Mouse (Mus musculus): Measurements from ENCODE around the gene Htra3. TPM values are rescaled to one million over a fixed set of nuclear protein-coding genes. Genes with fewer than 3 reads are reported as not detected.

The Htra3 gene
- polyA plus RNA-seq, 1 experiment from 2014 or later: 4.7 TPM

DNA sequence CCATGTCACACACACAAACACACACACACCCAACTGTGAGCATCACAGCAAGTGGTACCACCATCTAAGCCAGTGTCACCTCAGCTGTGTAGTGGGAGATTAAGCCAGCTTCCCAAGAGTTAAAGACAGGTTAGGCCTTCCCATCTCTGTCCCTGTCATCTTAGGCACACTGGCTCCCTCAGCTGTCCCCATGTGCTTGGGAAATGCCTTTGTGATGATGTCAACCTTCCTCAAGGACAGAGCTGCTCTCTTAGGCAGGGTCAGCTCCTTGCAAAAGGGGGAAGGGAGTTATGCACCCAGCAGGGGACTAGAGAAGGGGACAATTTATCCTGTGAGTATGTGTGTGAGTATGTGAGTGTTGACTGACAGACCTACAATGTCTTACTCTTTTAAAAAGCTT lies 9.8 kb upstream of the Htra3 start:
- no peak for ATAC-seq (ENCODE audit: low FRiP score)
- no peak overlapping the region for H3K4me2 ChIP-seq (replicated peaks; ENCODE audit: low read depth, low read length)

DNA sequence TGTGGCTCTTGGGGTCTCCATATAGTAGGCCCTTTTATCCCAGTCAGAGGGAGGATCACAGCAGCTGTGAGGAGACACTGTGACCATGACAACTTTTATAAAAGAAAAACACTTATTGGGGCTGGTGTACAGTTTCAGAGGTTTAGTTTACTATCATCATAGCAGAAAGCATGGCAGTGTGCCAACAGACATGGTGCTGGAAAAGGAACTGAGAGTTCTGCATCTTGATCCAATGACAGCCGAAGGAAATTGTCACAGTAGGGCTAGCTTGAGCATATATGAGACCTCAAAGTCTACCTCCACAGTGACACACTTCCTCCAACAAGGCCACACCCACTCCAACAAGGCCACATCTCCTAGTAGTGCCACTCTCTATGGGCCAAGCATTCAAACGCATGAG lies 9.3 kb upstream of the Htra3 start:
- Histone ChIP-seq H3K27ac (ENCODE audit: low read depth, low read length) (no peak overlapping the region), H3K9ac (ENCODE audit: low read depth, low read length) (no peak overlapping the region), H3K4me3 (ENCODE audit: low read depth, low read length) (no peak overlapping the region), H3K27me3 (ENCODE audit: control insufficient read depth, insufficient read depth, low read length) (no peaks in the 10 kb centered on the region), H3K4me1 (replicated peaks; ENCODE audit: control insufficient read depth, insufficient read depth, low read length) (no peaks in the 10 kb centered on the region; the same call in 1 of the 2 replicates), H3K9me3 (ENCODE audit: control insufficient read depth, low read length) (no peaks in the 10 kb centered on the region), H3K36me3 (ENCODE audit: control insufficient read depth, insufficient read depth, low read length) (no peaks in the 10 kb centered on the region), H3K4me2 (replicated peaks; ENCODE audit: low read depth, low read length) (no peak overlapping the region)
- no peak for DNase-seq (ENCODE audit: low spot score)
- 91% methylated on average over 2 of the region's 2 CpGs for WGBS
- no peak for ATAC-seq (ENCODE audit: low FRiP score)

More for the DNA sequence above, 9.8 kb upstream of the Htra3 start:
- Histone ChIP-seq H3K27me3 (ENCODE audit: control insufficient read depth, insufficient read depth, low read length) (no peaks in the 10 kb centered on the region), H3K9ac (ENCODE audit: low read depth, low read length) (no peak overlapping the region), H3K9me3 (ENCODE audit: control insufficient read depth, low read length) (no peaks in the 10 kb centered on the region), H3K36me3 (ENCODE audit: control insufficient read depth, insufficient read depth, low read length) (no peaks in the 10 kb centered on the region), H3K4me1 (replicated peaks; ENCODE audit: control insufficient read depth, insufficient read depth, low read length) (no peaks in the 10 kb centered on the region; the same call in 1 of the 2 replicates), H3K27ac (ENCODE audit: low read depth, low read length) (no peak overlapping the region), H3K4me3 (ENCODE audit: low read depth, low read length) (no peak overlapping the region)
- no peak for DNase-seq (ENCODE audit: low spot score)

DNA sequence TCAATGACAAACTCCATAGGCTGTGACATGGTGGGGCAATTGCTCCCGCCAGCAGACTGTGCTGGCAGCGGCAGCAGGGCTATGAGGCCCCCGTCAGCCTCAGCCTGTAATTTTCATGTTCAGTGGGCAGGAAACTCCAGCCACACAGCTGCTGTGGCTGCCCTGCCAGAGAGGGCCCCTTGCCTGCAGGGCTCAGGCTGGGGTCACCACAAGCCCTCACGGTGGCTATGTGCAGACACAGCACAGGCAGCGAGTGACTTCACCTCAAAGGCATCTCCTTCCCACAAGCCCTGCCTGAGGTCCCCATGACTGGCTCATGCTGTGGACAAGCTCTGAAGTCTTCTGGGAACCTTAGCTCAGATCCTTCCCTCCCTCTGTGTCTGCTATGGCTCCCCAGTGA lies 7.5 kb upstream of the Htra3 start:
- 56% methylated on average over 5 of the region's 5 CpGs for WGBS
- DNase-seq (ENCODE audit: low spot score): no peak
- no peak overlapping the region for H3K27ac ChIP-seq (ENCODE audit: low read depth, low read length)

DNA sequence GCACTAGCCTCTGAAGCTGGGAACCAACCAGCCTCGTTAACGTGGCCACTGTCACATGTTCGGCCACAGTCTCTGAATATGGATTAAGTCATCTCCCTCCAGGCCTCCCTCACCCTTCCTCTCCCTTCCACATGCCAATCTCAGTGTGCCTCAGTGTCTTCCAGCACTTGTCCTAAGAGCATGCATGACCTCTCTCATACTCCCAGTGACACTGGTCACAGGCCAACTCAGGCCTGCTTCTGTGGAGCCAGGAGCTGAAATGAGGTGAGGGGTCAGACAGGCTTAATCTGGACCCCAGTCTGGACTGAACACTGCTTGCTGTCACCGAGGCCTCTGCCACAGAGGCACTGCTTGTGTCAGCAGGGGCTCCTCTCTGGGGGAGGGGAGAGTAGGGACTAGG lies 6.8 kb upstream of the Htra3 start:
- DNase-seq (ENCODE audit: low spot score) (no peak), ATAC-seq (ENCODE audit: low FRiP score) (no peak)
- Histone ChIP-seq H3K4me1 (replicated peaks; ENCODE audit: control insufficient read depth, insufficient read depth, low read length) (no peaks in the 10 kb centered on the region; the same call in 1 of the 2 replicates), H3K4me2 (replicated peaks; ENCODE audit: low read depth, low read length) (no peak overlapping the region), H3K27me3 (ENCODE audit: control insufficient read depth, insufficient read depth, low read length) (no peaks in the 10 kb centered on the region), H3K9ac (ENCODE audit: low read depth, low read length) (no peak overlapping the region), H3K27ac (ENCODE audit: low read depth, low read length) (no peak overlapping the region), H3K4me3 (ENCODE audit: low read depth, low read length) (no peak overlapping the region), H3K36me3 (ENCODE audit: control insufficient read depth, insufficient read depth, low read length) (no peaks in the 10 kb centered on the region), H3K9me3 (ENCODE audit: control insufficient read depth, low read length) (no peaks in the 10 kb centered on the region)
- WGBS: 65% methylated on average over 4 of the region's 4 CpGs

More for the DNA sequence above, 7.5 kb upstream of the Htra3 start:
- Histone ChIP-seq H3K9me3 (ENCODE audit: control insufficient read depth, low read length) (no peaks in the 10 kb centered on the region), H3K27me3 (ENCODE audit: control insufficient read depth, insufficient read depth, low read length) (no peaks in the 10 kb centered on the region), H3K4me3 (ENCODE audit: low read depth, low read length) (no peak overlapping the region), H3K4me1 (replicated peaks; ENCODE audit: control insufficient read depth, insufficient read depth, low read length) (no peaks in the 10 kb centered on the region; the same call in 1 of the 2 replicates), H3K36me3 (ENCODE audit: control insufficient read depth, insufficient read depth, low read length) (no peaks in the 10 kb centered on the region), H3K4me2 (replicated peaks; ENCODE audit: low read depth, low read length) (no peak overlapping the region), H3K9ac (ENCODE audit: low read depth, low read length) (no peak overlapping the region)
- no peak for ATAC-seq (ENCODE audit: low FRiP score)

DNA sequence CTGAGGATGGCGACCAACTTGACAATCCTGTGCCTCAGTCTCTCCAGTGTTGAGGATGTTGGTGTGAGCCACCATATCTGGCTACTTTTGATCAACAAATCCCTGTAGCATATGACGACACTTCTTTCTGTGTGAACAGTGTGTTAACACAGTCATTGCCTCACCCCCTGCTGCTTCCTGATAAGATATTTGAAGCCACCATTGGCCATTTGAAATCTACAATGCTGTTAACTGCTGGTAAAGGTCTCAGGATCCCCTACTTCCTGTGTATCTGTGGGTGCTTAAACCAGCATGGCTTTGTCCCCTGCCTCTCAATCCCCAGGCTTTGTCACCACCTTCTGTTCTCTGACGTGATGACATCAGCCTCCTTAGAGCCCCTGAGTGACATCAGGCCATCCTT lies 5.5 kb upstream of the Htra3 start:
- no peak overlapping the region for H3K4me3 ChIP-seq (ENCODE audit: low read depth, low read length)
- H3K9me3 ChIP-seq (ENCODE audit: control insufficient read depth, low read length): no peaks in the 10 kb centered on the region
- WGBS: 69% methylated on average over 3 of the region's 3 CpGs
- no peak for DNase-seq (ENCODE audit: low spot score)
- peaks cover 5% of the 10 kb centered on the region; the same call in 1 of the 2 replicates for H3K27me3 ChIP-seq (ENCODE audit: control insufficient read depth, insufficient read depth, low read length)
- H3K4me1 ChIP-seq (replicated peaks; ENCODE audit: control insufficient read depth, insufficient read depth, low read length): no peaks in the 10 kb centered on the region; the same call in 1 of the 2 replicates
- H3K4me2 ChIP-seq (replicated peaks; ENCODE audit: low read depth, low read length): no peak overlapping the region
- no peak for ATAC-seq (ENCODE audit: low FRiP score)
- no peak overlapping the region for H3K27ac ChIP-seq (ENCODE audit: low read depth, low read length)
- H3K9ac ChIP-seq (ENCODE audit: low read depth, low read length): no peak overlapping the region
- H3K36me3 ChIP-seq (ENCODE audit: control insufficient read depth, insufficient read depth, low read length): no peaks in the 10 kb centered on the region

DNA sequence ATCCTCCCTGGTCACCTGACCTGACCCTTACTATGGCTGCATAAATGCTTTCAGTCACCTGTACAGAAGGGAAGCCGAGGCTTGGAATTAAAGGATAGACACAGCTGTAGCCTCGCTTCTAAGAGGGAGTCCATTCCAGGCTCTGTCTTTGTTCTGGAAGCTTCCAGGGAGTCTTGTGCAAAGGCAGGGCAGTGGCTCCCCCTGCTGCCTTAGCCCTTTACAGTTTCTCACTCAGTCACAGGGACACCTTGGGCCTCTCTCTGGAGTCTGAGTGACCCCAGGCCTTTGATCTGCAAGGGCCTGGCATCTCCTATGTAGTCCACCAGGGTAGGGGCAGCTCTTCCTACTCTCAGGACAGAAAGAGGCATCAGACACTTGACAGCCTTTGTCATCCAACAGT lies 1.4 kb upstream of the Htra3 start:
- ATAC-seq (ENCODE audit: low FRiP score) (no peak), DNase-seq (ENCODE audit: low spot score) (no peak)
- 65% methylated on average over 2 of the region's 2 CpGs for WGBS
- no peak overlapping the region for H3K27ac ChIP-seq (ENCODE audit: low read depth, low read length)
- no peaks in the 10 kb centered on the region for H3K9me3 ChIP-seq (ENCODE audit: control insufficient read depth, low read length)
- no peak overlapping the region for H3K9ac ChIP-seq (ENCODE audit: low read depth, low read length)
- no peaks in the 10 kb centered on the region for H3K36me3 ChIP-seq (ENCODE audit: control insufficient read depth, insufficient read depth, low read length)
- no peak overlapping the region for H3K4me3 ChIP-seq (ENCODE audit: low read depth, low read length)
- H3K27me3 ChIP-seq (ENCODE audit: control insufficient read depth, insufficient read depth, low read length): peaks cover 24% of the 10 kb centered on the region
- H3K4me1 ChIP-seq (replicated peaks; ENCODE audit: control insufficient read depth, insufficient read depth, low read length): peaks cover 3% of the 10 kb centered on the region; the same call in 1 of the 2 replicates
- H3K4me2 ChIP-seq (replicated peaks; ENCODE audit: low read depth, low read length): no peak overlapping the region

DNA sequence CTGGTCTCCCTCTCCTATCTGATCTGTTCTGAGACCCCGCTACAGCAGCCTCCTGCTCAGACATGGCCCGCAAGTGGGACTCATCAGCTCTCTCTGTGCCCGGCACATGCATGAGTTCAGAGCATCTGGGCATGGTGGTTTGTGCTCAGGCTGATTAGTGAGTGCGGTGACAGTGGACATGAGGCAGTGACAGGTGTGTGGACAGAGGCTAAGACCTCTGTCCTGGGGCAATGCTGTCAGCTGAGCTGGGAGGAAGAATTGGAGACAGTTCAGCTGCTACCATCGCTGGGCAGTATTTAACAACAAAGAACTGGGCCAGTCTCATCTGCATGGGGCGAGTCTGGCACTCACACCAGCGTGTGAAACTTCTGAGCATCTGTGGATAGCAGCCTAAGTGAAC lies 2.6 kb downstream of the Htra3 start:
- ATAC-seq (ENCODE audit: low FRiP score) (no peak), DNase-seq (ENCODE audit: low spot score) (no peak)
- Histone ChIP-seq H3K4me3 (ENCODE audit: low read depth, low read length) (no peak overlapping the region), H3K9ac (ENCODE audit: low read depth, low read length) (no peak overlapping the region), H3K36me3 (ENCODE audit: control insufficient read depth, insufficient read depth, low read length) (no peaks in the 10 kb centered on the region), H3K9me3 (ENCODE audit: control insufficient read depth, low read length) (no peaks in the 10 kb centered on the region), H3K4me2 (replicated peaks; ENCODE audit: low read depth, low read length) (no peak overlapping the region), H3K4me1 (replicated peaks; ENCODE audit: control insufficient read depth, insufficient read depth, low read length) (peaks cover 3% of the 10 kb centered on the region; the same call in 1 of the 2 replicates), H3K27ac (ENCODE audit: low read depth, low read length) (no peak overlapping the region), H3K27me3 (ENCODE audit: control insufficient read depth, insufficient read depth, low read length) (peaks cover 24% of the 10 kb centered on the region)
- WGBS: 82% methylated on average over 7 of the region's 7 CpGs

DNA sequence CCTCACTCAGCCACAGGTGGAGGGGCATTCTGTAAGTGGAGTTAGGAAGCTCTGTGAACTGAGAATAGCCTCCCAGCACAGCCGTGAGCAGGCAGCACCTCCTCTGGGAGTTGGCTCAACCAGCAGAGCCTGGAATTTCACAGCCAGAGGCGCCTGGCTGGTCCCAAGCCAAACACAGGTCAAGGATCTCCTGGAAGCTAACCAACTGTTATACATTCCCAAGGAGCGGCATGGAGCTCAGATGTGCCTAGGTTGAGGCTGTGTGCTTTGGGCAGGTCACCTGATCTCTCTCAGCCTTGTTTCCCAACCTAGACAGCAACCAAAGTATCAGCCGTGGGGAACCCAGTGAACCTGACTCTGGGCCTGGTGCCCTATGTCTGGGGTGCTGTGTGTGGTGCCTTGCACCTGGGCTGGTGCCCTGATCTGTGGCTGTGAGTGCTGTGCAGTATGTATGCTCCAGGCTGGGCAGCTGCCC lies 5.5 kb downstream of the Htra3 start:
- Histone ChIP-seq H3K27me3 (ENCODE audit: control insufficient read depth, insufficient read depth, low read length) (peaks cover 10% of the 10 kb centered on the region), H3K36me3 (ENCODE audit: control insufficient read depth, insufficient read depth, low read length) (no peaks in the 10 kb centered on the region), H3K27ac (ENCODE audit: low read depth, low read length) (no peak overlapping the region), H3K9ac (ENCODE audit: low read depth, low read length) (no peak overlapping the region), H3K4me2 (replicated peaks; ENCODE audit: low read depth, low read length) (no peak overlapping the region), H3K9me3 (ENCODE audit: control insufficient read depth, low read length) (no peaks in the 10 kb centered on the region), H3K4me3 (ENCODE audit: low read depth, low read length) (no peak overlapping the region), H3K4me1 (replicated peaks; ENCODE audit: control insufficient read depth, insufficient read depth, low read length) (peaks cover 3% of the 10 kb centered on the region; the same call in 1 of the 2 replicates)
- DNase-seq (ENCODE audit: low spot score): no peak
- ATAC-seq (ENCODE audit: low FRiP score): no peak
- 62% methylated on average over 4 of the region's 4 CpGs for WGBS

DNA sequence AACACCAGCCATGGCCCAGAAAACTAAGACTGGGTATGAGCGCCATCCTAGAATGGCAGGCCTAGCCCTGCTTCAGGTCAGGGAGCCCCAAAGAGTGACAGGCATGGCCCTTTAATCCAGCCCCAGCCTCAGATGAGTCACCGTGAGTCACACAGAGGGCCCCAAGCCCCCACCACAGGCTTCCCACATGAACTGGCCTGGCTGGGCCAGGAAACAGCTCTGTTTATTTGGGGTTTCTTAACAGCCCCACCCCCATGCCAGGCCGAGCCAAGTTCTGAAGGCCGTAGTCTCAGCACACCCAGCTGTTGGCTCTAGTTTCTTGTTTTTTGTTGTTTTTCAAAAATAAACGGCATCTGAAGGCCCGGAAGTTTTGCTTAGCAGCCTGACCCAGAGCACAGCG lies 6.5 kb downstream of the Htra3 start:
- no peak for ATAC-seq (ENCODE audit: low FRiP score)
- H3K27ac ChIP-seq (ENCODE audit: low read depth, low read length): no peak overlapping the region
- H3K9me3 ChIP-seq (ENCODE audit: control insufficient read depth, low read length): no peaks in the 10 kb centered on the region
- no peak overlapping the region for H3K9ac ChIP-seq (ENCODE audit: low read depth, low read length)
- H3K4me1 ChIP-seq (replicated peaks; ENCODE audit: control insufficient read depth, insufficient read depth, low read length): no peaks in the 10 kb centered on the region
- DNase-seq (ENCODE audit: low spot score): no peak
- WGBS: 71% methylated on average over 7 of the region's 7 CpGs
- no peak overlapping the region for H3K4me2 ChIP-seq (replicated peaks; ENCODE audit: low read depth, low read length)
- H3K27me3 ChIP-seq (ENCODE audit: control insufficient read depth, insufficient read depth, low read length): no peaks in the 10 kb centered on the region; the same call in 1 of the 2 replicates
- no peaks in the 10 kb centered on the region for H3K36me3 ChIP-seq (ENCODE audit: control insufficient read depth, insufficient read depth, low read length)
- no peak overlapping the region for H3K4me3 ChIP-seq (ENCODE audit: low read depth, low read length)

Data from hindbrain, embryonic 11.5 days (tissue).